Mouse (Mus musculus) cerebellum, adult 11-12 months (tissue): ENCODE measurements at regions not wholly inside any gene's neighbourhood (a gene's known extent, or its start where the extent isn't known, plus 50 kb on each side); places are given as distances from the start of the nearest gene placed in this dataset.

Experiments
- DNase-seq: peaks from one replicate; pipeline ENCODE4 v3.0.0; 2022

- peak; percentile 43 for DNase-seq
Observed at GRCm38 (mm10) chr6:31287176-31287575, 111.4 kb upstream of the Mkln1 start.

GRCm38 (mm10) chr6:31287686-31288085 is 110.8 kb upstream of the Mkln1 start:
- DNase-seq = peak; percentile 11

GRCm38 (mm10) chr6:31288421-31289233 is 109.9 kb upstream of the Mkln1 start:
- DNase-seq = peak; percentile 85

- no peak for DNase-seq
Observed at GRCm38 (mm10) chr6:31289234-31289486, 109.4 kb upstream of the Mkln1 start.

- no peak for DNase-seq
Observed at GRCm38 (mm10) chr6:31292081-31292480, 106.5 kb upstream of the Mkln1 start.

- no peak for DNase-seq
Observed at GRCm38 (mm10) chr6:31293008-31293407, 105.5 kb upstream of the Mkln1 start.

- DNase-seq = no peak
Observed at GRCm38 (mm10) chr6:31299395-31299794, 99.1 kb upstream of the Mkln1 start.

- DNase-seq = no peak
Observed at GRCm38 (mm10) chr6:31305736-31306135, 92.8 kb upstream of the Mkln1 start.

GRCm38 (mm10) chr6:31307047-31307633 is 91.4 kb upstream of the Mkln1 start:
- no peak for DNase-seq

GRCm38 (mm10) chr6:31307899-31308298 is 90.6 kb upstream of the Mkln1 start:
- no peak for DNase-seq

GRCm38 (mm10) chr6:31310660-31311059 is 87.9 kb upstream of the Mkln1 start:
- no peak for DNase-seq

GRCm38 (mm10) chr6:31313869-31314470 is 84.6 kb upstream of the Mkln1 start:
- no peak for DNase-seq

- no peak for DNase-seq
Observed at GRCm38 (mm10) chr6:31317741-31318225, 80.8 kb upstream of the Mkln1 start.

- no peak for DNase-seq
Observed at GRCm38 (mm10) chr6:31318506-31318905, 80.0 kb upstream of the Mkln1 start.

GRCm38 (mm10) chr6:31319431-31319830 is 79.1 kb upstream of the Mkln1 start:
- no peak for DNase-seq

GRCm38 (mm10) chr6:31320141-31320830 is 78.2 kb upstream of the Mkln1 start:
- DNase-seq = no peak

- no peak for DNase-seq
Observed at GRCm38 (mm10) chr6:31321066-31321846, 77.3 kb upstream of the Mkln1 start.

- no peak for DNase-seq
Observed at GRCm38 (mm10) chr6:31321902-31322301, 76.6 kb upstream of the Mkln1 start.

- no peak for DNase-seq
Observed at GRCm38 (mm10) chr6:31323228-31324190, 75.0 kb upstream of the Mkln1 start.

- DNase-seq = no peak
Observed at GRCm38 (mm10) chr6:31324717-31325116, 73.8 kb upstream of the Mkln1 start.

- no peak for DNase-seq
Observed at GRCm38 (mm10) chr6:31325621-31326020, 72.9 kb upstream of the Mkln1 start.

- DNase-seq = no peak
Observed at GRCm38 (mm10) chr6:31330327-31330726, 68.2 kb upstream of the Mkln1 start.
